Mouse (Mus musculus): Measurements from ENCODE around the gene Pfkl. TPM values are rescaled to one million over a fixed set of nuclear protein-coding genes. Genes with fewer than 3 reads are reported as not detected.

Gene Pfkl
- polyA plus RNA-seq, 1 experiment = 128 TPM

DNA sequence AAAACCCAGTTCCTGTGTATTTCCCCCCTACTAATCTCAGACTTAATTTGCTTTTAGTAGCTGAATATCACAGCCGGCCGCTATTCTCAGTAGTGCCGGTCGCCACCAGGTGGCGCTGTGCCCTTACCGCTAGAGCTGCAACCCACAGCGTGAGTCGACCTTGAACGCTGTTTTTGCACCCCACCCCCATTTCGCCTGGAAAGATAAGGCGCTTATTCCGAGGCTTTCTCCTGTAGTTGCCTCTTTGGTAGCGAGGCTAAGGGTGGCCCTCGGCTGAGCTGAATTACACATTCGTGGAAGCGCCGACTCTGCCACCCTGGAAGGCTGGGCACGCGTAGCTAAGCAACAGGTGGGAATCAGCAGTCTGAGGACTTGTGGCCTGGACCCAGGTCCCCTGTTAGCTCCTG is 8.9 kb upstream of the Pfkl start:
- TF ChIP-seq GATA1 (IDR thresholded peaks at IDR 0.05; ENCODE audit: low read length) = no peak

DNA sequence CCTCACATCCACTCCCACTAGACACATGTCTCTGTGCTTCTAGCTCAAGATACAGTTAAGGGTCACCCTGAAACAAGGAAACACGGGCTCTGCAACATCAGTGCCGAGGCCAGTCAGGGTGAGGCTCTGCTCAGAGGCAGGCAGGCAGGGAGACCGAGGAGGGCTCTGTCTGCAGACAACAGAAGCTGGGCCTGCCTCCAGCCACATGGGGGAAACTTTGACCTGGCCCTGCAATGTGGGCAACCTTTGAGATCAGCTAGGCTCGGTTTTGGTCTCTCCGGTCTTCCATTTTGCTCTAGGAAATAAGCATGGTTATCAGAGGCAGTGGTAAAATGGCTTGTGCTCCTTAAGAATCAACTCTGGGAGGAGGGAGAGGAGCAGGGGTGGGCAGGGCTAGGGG is 6.5 kb upstream of the Pfkl start:
- no peak for TF ChIP-seq GATA1 (IDR thresholded peaks at IDR 0.05; ENCODE audit: low read length)

DNA sequence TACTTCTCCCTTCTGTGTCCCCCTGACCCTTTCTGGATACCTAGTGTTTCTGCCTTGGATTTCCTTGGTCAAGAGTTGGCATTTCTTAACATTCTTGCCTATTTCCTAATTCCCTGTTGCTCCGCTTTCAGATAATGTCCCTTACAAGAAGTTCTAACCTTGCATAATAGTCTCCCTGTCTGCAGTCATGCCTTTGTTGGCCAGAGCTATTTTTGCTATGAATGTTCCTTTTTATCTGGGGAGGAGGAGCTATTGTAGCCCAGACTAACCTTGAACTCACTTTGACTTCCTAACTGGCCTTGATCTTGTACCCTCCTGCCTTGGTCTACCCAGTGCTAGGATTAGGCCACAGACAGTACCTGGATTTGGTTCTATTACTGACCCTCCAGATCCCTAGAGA is 5.6 kb upstream of the Pfkl start:
- TF ChIP-seq GATA1 (IDR thresholded peaks at IDR 0.05; ENCODE audit: low read length) = no peak

DNA sequence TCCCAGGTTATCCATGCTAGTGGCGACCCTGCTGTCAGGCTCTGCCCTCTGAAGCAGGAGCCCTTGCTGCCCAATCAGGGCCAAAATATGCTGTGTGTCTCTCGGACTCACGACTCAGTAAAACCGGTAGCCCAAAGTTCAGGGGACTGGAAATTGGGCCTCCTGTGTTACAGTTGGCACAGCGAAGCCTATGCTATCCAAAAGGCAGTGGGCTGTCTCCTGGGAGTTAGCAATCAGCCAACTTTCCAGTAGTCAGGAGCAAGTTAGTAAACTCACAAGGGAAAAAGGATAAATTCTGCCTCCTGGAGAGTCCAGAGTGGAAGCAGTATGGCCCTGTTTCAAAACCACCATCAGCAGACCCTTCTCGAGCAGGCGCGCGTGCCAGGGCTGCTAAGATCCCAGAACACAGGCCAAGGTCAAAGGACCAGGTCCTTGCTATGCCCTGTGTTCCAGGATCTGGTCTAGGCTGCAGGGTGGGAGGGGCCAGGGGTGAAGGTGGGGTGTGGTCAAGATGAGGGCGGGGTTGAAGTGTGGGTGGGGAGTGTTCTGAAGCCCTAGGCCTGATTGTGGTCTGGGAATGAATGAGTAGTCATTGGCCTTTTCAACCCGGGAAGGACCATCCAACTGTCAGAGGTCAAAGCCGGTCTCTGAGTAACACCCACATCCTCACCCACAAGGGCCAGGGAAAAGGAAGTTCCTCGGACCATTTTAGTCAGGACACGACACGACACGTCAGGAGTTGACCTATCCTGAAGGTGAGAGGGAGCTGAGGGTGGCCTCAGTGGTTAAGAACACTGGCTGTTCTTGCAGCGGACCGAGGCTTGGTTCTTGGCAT is 3.0 kb upstream of the Pfkl start:
- no peak for TF ChIP-seq GATA1 (IDR thresholded peaks at IDR 0.05; ENCODE audit: low read length)

DNA sequence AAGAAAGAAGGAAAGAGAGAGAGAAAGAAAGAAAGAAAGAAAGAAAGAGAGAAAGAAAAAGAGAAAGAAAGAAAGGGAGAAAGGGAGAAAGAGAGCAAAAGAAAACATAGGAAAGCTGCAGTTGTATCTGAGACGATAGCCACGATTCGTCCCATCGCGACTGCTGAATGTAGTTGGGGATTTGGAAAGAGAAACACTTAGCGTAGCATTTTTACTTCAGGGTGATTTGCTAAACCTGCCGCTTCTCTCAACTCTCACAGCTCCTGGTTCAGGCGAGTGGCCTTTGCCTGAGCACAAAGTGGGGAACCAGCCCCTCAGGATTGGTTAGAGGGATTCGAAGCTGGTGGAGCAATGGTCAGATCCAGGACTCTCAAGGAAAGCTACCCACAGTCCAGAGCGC is 452 bp upstream of the Pfkl start:
- TF ChIP-seq GATA1 (IDR thresholded peaks at IDR 0.05; ENCODE audit: low read length) = no peak

DNA sequence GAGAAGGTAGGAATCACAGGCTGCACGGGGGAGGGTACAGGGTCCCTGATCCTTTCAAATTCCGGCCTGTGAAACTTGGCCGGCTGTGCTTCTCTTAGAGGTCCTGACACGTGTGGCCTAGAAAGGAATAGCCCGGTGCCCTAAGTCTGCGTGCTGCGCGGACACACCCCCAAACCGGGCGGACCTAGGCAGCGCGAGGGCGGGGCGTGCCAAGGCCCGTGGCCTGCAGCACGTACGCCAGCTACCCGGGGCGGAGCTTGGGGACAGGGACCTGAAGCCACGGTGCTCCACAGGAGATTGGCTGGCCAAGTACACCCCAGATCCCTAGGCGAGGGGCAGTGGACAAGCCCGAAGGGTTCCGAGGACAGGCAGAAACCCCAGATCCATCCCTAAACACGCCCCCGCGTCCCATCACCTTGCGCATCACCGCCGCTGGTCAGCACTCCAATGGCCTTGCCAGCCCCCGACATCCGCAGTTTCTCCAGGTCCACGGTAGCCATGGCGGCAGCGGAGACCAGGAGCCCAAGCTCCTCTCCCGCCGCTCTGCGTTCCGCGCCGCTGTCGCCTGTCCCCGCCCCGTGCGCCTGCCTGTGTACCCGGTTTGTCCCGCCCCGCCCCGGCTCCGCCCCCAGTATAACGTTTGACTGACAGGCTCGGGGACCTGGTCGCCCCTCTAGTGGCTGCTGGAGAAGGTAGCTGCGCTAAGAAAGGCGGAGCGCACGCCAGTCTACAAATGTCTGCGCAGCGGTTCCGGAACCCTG is 519 bp downstream of the Pfkl start:
- TF ChIP-seq GATA1 (IDR thresholded peaks at IDR 0.05; ENCODE audit: low read length) = no peak

DNA sequence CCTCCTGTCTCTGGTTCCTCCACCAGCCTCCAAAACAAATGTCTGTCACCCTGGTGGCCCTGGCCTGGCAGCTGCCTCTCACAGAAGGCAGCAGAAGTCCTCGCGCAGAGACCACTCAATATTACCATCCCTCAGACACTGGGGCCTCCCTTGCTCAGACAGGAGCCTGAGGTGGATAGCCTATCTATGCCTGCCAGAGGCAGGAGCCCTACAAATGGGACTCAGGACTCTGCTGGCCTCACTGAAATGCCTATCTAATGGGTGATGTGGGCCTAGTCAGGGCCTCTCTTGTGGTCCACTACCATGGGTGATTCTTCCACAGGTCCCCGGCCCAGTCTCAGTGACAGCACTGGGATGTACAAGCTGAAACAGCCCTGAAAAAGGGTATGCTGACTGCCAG is 1.7 kb downstream of the Pfkl start:
- no peak for TF ChIP-seq GATA1 (IDR thresholded peaks at IDR 0.05; ENCODE audit: low read length)

DNA sequence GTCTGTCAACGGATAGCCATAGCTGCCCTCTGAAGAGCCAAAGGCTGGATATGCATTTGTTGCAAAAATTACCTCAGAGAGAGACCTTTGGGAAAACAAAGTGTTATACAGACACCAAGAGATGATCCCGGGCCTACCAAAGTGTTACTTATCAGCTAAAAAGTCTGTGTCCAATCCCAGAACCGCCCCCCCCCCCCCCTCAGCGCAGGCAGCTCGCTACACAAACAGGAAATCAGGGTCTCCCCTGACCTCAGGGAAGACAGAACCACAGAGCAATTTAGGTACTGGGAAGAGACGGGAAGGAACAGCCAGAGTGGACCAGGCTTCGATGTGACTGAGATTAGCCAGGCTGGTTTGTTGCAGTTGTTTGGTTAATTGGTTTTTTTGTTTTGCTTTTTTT is 2.7 kb downstream of the Pfkl start:
- TF ChIP-seq GATA1 (IDR thresholded peaks at IDR 0.05; ENCODE audit: low read length) = no peak

DNA sequence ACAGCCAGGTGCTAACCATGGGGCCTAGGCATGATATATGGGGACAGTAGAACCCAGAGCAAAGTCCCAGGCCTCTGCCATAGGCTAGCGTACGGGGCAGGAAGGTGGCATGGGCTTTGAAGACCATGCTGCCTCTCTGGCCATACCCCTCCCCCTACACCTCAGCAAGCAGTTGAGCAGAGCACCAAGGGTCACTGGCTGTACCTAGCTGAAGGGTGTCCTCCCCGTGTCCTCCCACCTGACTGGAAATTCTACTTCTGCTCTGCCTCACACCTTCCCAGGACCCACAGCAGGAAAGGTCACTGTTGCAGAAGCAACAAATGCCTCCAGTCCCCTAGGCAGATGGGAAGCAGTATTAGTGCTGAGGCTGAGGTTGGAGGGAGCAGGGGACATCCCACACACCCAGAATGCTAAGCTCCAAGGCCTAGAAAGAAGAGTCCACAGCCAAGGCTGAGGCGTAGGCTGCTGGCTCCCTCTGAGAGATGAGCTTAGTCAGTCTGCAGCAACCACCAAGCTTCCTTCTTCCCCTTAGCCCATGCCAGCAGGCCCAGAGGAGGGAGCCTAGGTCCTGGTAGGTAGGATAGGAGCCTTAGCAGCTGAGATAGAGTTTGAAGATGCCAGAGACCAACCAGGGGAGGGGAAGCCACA is 4.0 kb downstream of the Pfkl start:
- no peak for TF ChIP-seq GATA1 (IDR thresholded peaks at IDR 0.05; ENCODE audit: low read length)

DNA sequence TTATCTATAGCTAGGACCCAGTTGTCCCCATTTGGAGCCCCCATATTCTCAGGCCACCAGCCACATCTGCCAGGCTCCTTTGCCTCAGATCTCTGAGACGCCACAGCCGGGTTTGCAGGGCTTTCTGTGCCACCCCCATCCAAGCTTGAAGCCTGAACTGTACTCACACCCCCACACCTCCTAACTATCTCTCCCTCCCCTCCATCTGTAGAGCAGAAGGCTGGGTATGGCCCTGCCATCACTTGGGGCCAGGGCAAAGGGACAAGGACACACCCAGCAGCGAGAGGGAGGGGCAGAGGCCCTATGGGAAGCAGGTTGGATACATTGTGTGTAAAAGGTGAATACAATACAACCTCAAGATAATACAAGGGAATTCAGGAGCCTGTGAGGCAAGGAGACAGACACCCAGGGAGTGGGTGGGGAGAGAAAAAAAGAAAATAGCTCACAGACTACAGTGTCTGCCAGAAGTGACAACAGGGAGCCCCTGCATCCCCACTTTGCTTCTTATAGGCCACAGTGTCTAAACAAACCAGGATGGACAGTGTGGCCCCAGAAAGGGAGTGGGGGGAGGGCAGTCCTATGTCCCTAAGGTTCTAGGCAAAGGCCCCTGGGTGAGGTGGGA is 5.3 kb downstream of the Pfkl start:
- TF ChIP-seq GATA1 (IDR thresholded peaks at IDR 0.05; ENCODE audit: low read length) = no peak

DNA sequence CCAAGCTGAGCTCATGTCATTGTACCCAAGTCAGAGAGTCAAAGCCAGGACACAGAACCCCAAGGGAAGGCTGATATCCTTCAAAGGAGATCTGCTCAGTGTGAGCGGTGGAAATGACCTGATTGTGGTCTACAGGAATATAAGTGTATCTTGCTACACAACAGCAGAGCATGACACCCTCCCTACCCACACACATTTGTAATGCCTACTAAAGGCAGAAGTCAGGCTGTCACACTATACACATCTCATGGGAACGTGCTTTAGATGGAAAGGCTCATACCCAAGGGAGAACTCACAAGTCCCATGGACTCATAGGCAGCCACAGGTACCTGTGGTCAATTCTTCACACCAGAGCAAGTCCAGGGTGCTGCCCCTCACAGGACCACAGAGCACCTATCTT is 7.6 kb downstream of the Pfkl start:
- TF ChIP-seq GATA1 (IDR thresholded peaks at IDR 0.05; ENCODE audit: low read length) = no peak

DNA sequence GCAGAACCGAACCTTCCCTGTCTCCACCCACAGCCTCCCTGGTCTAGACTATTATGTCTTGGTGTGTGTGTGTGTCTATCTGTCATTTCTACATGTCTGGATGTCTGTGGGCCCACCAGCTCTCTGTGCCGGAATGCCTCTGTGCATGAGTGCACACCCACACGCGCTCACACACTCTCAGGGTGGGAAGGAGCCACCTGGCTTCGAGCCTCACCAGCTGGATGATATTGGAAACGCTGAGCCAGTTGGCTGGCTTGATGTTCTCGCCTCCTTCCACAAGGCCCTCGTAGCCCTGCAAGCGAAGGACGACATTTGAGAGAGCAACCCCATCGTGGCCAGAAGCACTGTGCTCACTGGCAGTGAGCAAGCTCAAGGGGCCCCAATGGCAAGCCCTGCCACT is 8.1 kb downstream of the Pfkl start:
- TF ChIP-seq GATA1 (IDR thresholded peaks at IDR 0.05; ENCODE audit: low read length) = no peak

DNA sequence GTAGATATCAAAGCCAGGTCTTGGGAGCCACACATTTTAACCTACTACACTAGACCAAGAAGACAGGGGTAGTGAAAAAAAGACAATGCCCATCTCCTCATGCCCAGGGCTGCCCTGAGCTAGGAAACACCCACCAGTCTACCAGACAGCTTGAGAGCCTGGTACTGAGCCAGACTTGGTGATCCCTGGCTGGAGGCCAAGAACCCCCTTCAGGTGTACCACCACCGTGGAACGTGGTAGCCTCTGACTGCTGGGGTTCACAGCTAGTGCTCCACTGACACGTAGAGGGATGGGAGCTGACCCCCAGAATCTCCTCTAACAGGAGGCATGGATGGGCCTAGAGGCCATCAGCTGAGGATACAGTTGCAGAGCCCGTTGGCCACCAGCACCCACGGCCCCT is 9.7 kb downstream of the Pfkl start:
- TF ChIP-seq GATA1 (IDR thresholded peaks at IDR 0.05; ENCODE audit: low read length) = no peak

DNA sequence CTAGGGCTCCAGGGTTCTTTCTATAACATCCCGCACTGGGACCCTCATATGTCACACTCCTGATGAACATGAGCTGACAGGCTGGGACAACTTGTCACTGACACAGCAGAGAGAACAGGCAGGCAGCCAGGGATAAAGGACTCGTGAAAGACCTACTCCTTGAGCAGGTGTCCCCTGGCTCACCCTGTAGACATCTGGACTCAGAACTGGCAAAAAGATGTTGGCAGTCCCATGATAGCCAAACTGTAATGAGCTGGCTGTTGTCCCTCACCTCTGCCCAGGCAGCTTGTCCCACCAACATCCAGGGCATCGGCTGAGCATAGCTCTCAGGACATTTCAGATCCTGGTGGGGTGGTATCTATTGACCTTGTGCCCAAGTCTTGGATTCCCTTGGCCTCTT is 14.2 kb downstream of the Pfkl start:
- no peak for TF ChIP-seq GATA1 (IDR thresholded peaks at IDR 0.05; ENCODE audit: low read length)

DNA sequence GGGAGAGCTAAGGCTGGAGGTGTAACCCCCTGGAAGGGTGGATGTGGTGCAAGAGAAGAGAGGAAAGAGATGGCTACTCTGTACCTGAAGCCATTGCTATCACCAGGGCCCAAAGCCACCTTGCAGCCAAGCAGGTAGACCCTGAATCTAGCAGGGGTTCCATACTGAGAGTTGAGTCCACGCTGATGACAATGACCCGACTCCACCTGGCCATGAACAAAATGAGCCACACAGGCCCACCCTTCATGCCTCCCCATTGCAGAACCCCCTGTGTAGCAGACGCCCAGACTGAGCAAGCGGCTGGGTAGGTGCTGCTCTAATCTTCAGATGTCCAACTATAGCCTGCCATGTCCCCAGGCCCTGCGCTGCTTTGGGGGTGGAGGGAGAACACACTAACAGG is 24.1 kb downstream of the Pfkl start:
- TF ChIP-seq GATA1 (IDR thresholded peaks at IDR 0.05; ENCODE audit: low read length) = no peak

DNA sequence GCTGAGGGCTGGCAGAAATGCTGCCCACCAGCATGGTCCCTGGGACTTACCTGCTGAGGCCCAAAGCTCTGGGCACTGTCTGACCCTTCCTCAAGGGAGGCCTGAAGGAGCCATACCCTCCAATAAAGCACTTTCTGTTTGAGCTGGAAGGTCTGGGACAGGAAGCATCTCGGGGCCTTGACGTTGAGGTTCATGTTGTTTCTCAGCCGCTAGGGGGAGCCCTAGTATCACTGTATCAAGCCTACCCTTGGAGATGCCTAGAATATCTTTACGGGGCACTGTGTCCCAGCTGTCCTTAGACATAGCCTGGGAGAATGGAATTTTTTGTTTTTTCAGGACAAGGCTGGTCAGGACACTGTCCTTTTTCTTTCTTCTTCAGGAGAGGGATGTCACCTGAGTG is 25.2 kb downstream of the Pfkl start:
- TF ChIP-seq GATA1 (IDR thresholded peaks at IDR 0.05; ENCODE audit: low read length) = no peak
